Mouse (Mus musculus): Measurements from ENCODE around the gene Neurl3.

The Neurl3 gene

DNA sequence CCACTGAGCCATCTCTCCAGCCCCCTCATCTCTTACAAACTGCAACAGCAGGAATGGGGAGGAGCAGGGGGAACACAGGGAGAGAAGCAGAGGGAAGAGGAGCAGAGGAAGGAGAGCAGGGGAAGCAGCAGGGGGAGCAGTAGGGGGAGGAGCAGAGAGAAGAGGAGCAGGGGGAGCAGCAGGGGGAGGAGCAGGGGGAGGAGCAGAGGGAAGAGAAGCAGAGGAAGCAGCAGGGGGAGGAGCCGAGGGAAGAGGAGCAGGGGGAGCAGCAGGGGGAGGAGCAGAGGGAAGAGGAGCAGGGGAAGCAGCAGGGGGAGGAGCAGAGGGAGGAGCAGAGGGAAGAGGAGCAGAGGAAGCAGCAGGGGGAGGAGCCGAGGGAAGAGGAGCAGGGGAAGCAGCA, 15.8 kb downstream of the Neurl3 start:
- DNase-seq (ENCODE audit: low spot score in 2 of 2): no peak

DNA sequence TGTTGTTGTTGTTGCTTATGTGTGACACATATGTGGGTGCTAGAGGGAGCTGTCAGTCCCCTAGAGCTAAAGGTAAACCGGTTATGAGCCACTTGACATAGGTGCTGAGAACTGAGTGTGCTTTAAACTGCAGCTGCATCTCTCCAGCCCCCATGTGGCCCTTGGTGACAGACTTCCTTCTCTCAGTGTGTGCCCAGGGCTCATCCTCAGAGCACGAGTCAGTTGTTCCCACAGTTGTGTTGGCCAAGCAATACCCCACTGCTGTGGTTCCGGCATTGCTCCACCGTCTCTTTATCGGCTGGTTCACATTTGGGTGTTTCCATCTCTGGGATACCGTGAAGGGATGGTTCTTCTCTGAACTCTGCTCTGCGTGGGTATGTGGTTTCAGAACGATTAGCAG, 17.2 kb downstream of the Neurl3 start:
- no peak for DNase-seq (ENCODE audit: low spot score in 2 of 2)

DNA sequence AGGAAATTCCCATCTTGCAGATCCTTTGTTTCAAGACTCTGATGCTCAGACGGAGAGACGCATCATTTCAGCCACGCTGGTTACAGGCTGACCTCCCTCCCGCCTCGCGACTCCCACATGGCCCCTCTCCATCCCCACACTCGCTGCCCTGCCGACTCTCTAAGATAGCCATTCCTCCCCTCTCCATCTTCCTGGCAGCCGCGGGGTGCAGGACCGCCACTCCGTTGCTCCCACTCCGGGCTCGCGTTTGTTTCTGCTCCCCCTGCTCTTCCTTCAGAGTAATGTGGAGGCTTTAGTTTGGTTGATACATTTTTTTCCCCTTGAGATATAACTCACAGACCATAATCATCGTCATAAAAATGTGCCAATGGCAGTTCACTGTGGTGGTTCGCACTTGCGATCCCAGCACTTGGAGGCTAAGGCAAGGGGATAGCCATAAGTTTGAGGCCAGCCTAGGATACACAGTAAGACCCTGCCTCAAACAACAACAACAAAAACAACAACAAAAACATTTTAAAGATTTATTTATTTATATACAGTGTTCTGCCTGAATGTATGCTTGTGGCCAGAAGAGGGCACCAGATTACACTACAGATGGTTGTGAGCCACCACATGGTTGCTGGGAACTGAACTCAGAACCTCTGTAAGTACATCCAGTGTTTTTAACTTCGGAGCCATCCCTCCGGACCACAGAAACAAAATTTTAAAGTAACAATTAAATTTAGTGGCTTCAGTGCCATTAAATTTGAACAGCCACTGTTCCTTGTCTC, 18.4 kb downstream of the Neurl3 start:
- DNase-seq (ENCODE audit: low spot score in 2 of 2): no peak

DNA sequence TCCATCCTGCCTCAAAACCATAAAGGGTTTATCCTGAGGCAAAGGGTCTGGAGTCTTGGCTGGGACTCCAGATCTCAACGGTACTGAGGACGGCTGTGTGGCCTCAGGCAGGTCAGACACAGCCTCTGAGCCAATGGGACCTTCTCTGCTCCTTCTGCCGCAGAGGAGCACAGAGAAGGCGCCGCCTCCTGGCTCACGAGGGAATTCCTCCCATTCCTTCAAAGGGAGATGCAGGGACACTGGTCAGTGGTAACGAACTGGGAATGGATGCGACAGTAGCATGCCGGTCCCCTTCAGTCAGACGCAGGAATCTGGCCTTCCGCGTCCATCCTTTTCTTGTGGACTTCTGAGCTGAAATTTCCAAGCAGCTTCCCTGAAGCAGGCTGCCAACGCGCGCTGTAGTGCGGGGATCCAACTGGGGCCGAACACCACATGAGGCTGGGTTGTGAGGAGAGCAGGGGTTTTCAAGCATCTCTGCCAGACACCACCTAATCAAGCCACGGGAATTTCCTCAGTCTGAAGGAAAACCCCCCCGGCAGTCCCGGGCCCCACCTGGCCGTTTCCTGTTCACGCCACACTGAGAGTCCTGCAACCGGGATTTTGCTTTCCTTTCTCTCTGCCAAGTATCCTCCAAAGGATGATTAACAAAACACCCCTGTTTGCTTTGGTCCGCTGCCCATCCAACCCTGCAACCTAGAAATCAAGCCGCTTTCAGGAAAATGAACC, 19.7 kb downstream of the Neurl3 start:
- DNase-seq (ENCODE audit: low spot score in 2 of 2): no peak

DNA sequence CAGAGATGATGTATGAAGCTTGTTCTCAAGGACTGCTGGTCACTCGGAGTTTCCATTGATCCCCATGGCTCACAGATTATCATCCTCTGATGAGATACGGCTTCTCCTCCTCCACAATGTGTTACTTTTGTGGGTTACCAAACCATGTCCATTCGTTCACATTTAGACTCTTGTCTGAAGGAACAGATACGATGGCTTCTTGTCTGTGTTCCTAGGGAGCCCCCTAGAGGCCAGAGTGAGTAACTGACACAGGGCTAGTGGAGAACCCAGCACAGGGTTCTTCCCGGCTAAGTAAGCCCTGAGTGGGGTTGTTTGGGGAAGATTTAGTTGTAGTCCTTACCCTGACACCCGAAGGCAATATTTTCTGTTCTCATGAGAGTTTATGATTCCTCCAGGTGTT, 21.7 kb downstream of the Neurl3 start:
- peak; percentile 73 to 86 for DNase-seq (ENCODE audit: low spot score in 2 of 2)

DNA sequence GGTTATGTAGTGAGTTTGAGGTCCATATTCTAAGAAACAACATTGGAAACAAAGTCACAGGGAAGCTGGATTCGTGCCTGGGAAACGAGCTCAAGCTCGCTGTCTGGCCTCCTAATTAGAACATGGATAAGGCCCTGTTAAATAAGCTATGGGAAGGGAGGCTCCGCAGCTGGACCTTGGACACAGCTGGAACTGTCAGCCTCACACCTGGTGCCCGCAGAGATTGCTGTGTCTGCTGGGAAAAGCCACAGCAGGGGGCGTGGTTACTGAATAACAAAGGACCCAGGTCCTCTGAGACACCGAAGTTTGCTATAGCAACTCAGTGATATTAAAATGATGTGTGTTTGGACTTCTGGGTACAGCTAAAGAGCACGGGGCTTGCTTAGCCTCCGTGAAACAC, 23.1 kb downstream of the Neurl3 start:
- no peak for DNase-seq (ENCODE audit: low spot score in 2 of 2)

DNA sequence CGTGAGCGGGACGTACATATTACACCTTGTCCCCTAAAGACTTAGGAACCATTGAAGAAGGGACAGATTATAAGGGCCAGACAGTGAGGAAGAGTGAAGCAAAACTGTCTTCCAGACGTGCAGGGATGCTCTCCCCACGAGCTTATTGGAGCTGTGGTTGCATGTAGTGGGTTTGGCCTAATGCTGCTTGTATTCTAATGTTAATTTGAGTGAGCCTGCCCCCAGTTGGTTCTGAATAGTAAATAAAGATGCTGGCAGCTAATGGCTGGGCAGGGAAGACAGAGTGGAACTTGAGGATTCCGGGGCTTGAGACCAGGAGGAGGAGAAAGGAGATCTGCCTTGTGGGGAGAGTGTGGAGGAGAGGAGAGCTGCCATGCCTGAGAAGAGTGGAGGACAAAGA, 27.8 kb downstream of the Neurl3 start:
- DNase-seq (ENCODE audit: low spot score in 2 of 2): no peak

DNA sequence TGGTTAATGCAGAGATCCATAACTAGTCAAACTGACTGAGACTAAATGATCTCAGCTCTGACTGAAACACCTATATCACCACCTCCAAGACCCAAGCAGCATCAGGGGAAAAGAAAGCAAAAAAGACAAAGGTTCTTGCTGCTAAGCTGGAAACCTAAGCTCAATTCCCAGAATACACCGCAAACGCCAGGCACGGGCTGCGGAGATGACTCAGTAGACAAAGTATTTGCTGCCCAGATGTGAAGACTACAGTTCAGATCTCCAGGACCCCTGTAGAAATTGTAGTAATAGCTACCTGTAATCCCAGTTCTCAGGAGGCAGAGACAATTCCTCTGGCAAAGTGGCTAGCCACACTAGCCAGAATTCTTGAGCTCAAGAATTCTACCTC, 29.7 kb downstream of the Neurl3 start:
- DNase-seq (ENCODE audit: low spot score in 2 of 2): no peak

DNA sequence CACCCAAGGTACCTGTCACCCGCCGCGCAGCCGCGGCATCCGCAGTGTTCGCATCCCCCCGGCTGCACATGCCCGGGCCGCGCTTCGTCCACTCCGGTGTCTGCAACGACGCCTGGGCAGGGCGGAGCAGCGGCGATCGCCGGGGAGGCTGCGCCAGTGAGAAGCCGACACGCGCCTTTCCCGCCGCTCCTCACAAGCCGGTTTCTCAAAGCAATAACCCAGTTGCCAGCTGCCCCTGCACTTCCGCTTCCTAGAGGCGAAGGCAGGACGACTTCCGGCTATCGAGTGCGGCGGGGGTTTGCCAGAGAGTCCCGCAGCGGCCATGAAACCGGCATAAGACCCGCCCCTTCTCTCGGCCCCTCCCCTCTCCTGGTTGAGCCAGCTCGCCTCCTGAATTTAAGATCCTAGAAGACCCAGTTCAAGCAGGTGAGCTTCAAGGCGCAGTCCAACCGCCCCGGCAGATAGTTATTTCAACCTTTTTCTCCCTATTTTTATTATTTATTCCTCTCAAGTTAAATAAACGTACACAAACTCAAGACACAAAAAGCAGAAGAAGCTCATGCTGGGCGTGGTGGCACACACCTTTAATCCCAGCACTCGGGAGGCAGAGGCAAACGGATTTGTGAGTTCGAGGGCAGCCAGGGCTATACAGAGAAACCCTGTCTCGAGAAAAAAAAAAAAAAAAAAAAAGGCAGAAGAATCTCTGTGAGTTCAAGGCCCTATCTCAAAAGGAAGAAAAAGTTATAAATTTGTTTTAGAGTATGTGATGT, 30.2 kb downstream of the Neurl3 start, which contains the start of gene Uggt1:
TSS of gene Uggt1 (minus strand) at position 663 of the 770 bp plus-strand sequence.
- peak; percentile 88 for DNase-seq (ENCODE audit: low spot score in 2 of 2)

DNA sequence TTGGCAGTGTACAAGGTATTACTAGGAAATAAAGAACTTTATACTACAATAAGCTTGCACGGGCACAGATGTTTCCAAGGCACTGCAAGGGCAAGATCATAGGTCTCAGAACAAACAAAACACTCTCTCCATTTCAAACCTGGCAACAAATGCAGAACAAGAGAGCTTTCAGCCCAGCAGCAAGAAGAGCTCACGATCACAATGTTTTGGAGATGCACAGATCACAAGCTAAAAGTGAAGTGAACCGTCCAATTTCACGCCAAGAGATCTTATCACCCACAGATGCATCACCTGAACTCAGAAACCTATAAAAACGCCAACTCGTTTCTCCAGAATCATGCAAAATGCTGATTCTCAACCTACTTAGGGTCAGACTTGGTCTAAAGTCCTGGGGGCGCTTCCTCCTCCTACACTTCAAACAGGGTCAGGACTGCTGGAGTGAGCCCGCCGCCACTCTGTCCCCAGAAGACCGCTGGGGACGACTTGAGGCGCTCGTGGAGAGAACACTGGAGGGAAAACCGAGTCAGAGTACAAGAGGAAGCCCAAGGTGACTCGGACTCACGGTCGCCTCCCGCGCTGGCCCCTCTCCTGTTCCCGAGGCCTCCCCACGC, 30.9 kb downstream of the Neurl3 start:
- DNase-seq (ENCODE audit: low spot score in 2 of 2): no peak

DNA sequence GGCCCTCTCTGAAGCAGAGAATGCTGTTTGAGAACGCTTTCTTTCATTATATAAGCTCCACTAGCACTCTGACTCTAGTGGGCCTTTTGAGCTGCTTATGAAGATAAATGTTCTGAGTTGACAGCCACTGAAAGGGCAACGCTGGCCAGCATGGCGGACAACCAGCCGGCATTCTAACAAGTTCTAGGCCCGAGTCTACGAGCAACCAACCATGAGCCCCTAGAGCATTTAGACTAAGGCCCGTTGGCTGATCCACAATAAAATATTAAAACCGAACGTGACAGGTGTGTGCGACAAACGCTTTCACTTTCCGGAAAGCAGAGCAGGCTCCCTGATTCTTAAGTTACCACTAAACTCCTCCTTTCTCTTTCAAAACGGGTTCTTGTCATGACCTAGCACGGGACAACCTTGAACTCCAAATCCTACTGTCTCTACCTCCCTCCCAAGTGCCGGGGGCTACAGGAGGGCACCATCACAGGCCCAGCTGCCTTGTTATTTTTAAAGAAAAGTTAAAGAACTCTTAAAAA, 32.5 kb downstream of the Neurl3 start:
- no peak for DNase-seq (ENCODE audit: low spot score in 2 of 2)

DNA sequence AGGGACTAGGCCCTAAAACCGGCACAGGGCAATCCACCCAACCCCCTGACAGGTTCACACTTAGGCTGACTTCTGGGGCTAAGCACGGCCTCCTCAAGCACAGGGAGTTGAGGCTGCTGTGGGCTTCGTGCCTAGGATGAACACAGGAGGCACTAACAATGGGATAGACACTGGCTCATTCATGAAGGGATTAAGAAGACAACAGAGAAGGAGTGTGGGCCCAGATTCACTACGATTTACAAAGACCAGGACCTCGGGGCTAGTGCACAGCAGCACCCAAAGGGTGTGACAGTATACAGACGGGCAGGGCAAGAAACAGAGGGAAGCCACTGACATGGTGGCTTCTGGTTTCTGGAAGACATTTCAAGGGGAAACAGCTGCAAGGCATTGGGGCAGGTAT, 34.3 kb downstream of the Neurl3 start:
- no peak for DNase-seq (ENCODE audit: low spot score in 2 of 2)

DNA sequence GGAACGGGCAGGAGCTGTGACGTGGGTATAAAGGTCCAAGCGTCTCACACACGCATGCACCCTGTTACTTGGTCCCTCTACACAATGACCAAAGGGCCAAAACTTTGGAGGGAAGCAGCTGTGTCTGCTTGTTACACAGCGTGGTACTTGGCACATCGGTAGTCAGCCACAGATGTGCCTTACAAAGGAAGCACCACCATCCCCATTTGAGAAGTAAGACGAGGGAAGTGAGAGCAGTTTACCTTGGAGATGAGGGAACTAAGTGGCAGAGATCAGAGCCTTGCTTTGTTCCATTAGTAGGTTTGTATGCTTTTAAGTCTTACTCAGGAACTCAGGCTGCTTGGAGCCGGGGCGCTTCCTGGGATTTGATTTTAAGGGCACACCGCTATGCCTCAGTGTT, 35.1 kb downstream of the Neurl3 start:
- no peak for DNase-seq (ENCODE audit: low spot score in 2 of 2)

DNA sequence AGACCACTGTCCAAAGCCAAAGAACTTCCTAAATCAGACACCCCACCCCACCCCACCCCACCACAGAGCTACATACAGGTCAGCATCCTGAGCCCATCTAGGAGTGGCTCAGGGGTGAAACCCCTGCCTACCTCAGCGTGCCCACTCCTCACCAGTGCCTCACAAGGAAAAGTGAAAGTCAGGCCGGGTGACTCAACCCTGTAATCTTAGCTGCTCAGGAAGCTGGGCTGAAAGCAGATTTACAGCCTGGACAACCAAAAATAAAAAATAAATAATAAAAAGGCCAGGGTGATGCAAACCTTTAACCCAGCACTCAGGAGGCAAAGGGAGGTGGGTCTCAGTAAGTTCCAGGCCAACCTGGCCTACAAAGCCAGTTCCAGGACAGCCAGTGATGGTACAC, 38.6 kb downstream of the Neurl3 start:
- no peak for DNase-seq (ENCODE audit: low spot score in 2 of 2)

DNA sequence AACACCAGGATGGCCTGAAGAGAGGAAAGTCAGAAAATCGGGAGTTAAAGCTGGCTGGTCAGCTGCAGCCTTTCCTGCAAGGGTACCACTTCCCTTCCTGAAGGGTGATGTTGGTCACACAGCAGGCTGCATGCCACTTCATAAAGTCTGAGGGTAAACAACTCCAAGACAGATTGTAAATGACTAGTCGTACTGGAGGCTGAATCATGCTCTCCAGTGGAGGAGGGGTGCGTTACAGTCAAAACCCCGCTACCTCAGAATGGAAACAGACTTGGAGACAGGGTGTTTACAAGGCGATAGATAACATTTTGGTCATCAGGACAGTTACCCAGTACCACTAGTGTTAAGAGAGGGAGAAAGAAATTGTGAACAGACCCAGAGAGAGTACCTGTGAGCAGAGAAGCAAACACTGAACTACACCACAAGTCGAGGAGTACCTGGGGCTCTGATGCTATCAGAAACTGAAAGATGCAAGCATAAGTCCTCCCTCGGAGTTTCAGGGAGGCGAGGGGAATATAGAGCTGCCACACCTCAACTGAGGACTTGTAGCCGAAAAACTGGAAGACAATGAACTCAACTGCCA, 39.3 kb downstream of the Neurl3 start:
- DNase-seq (ENCODE audit: low spot score in 2 of 2): no peak

DNA sequence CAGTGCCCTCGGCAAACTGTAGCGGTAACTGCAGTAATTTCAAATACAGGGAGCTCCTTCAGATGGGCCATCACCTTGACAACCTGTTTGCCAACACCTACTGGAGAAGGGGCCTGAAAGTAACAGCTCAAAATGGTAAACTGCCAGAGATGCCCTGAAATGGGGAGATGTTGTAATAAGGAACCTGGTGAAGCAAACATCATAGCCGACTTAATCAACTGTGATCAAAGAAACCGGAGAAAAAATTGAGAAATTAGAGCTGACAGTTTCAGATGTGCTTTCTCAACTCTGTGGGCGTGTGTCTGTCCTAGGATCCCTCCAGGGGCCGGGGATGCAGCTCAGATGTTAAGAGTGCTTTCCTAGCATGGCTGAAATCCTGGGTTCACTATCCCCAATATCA, 41.3 kb downstream of the Neurl3 start:
- DNase-seq (ENCODE audit: low spot score in 2 of 2): no peak

DNA sequence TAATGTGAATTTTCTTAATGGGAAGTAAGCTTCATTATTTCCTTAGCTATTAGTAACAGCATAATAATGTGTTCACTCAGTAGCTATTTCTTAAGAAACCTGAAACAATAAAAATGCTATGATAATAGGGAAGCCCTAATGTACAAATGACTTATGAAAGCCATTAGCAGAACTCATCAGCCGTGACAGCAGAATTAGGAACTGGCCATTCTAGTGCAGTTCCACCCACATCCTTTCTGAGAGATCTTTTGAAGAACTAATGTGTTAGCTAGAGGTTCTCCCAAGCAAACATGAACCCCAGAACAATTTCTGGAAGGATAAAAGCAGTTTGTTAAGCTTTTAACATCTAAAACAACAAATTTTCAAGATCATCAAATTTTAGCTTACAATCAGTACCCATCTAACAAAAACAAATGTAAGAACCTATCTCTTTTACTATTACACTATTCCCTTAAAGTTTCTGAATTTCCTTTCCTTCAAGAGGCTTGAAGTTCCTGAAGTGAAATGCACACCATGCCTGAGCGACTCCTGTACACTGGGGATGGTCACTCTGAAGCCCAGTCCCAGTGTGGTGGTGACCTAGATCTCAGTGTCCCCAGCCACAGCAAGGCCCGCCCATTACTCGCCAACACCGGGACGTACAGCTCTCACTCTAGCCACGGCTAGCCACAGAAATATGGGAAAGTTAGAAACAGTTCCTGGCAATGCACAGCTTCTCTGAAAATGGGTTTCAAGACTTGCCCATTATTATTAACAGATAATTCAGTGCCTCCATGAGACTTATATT, 43.4 kb downstream of the Neurl3 start:
- no peak for DNase-seq (ENCODE audit: low spot score in 2 of 2)

DNA sequence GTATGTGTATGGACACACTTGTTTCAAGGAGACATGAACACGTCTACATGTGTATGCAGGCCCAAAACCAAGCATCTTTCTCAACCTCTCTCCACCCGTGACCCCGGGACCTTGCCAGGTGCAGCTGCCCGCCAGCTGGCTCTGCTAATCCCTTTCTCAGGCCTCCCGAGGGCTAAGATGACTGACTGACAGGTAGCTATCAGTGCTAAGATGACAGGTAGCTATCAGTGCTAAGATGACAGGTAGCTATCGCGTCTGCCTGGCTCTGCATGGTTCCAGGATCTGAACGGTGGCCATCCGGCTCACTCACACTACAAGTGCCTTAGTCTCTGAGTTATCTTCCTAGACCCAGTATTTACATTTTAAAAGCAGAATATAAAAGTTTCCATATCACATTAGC, 46.0 kb downstream of the Neurl3 start:
- no peak for DNase-seq (ENCODE audit: low spot score in 2 of 2)

DNA sequence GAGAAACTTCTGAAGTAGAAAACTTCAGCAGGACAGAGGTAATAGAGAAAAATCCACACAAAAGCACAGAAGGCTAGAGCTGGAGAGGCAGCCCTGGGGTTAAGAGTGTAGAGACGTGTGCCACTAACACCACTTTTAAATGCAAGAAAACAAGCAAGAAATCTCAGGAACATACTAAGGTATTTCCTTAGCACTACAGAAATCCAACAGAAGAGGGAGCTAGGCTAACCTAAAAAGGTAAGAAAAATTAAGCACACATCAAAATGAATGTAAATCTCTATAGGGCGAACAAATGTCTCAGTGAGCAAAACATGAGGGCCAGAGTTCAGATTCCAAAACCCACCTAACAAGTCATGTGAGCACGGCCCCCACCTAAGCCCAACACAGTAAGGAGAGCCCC, 49.8 kb downstream of the Neurl3 start:
- peak in 1 of 2 experiments; percentile 25 for DNase-seq (ENCODE audit: low spot score in 2 of 2)

Data from thymus, postnatal 10 days (tissue).